Mouse (Mus musculus): ENCODE measurements around the gene Ccdc155. TPM values are rescaled to one million over a fixed set of nuclear protein-coding genes. Genes with fewer than 3 reads are reported as not detected.
A peak's percentile ranks its signal among the peaks of the same experiment; 100 is the strongest.

The Ccdc155 gene
- polyA plus RNA-seq, 2 experiments: 0.08 TPM; not detected in 1

- Histone ChIP-seq H3K27me3 (ENCODE audit: control insufficient read depth, insufficient read depth, low read length) (no peaks in the 10 kb centered on the region), H3K4me2 (ENCODE audit: low read depth) (no peak overlapping the region), H3K4me3 (ENCODE audit: insufficient read depth in 1 of 2, low read depth in 2 of 2, low read length in 2 of 2) (no peak overlapping the region), H3K4me1 (replicated peaks; ENCODE audit: control insufficient read depth in 2 of 2, insufficient read depth in 2 of 2, low read length in 1 of 2) (peaks cover 0 to 7% of the 10 kb centered on the region in 2 experiments; a peak in 1 of 4 replicates), H3K27ac (no peak overlapping the region), H3K9me3 (ENCODE audit: control insufficient read depth, low read length) (no peaks in the 10 kb centered on the region), H3K36me3 (replicated peaks; ENCODE audit: control insufficient read depth, insufficient read depth, low read depth) (no peaks in the 10 kb centered on the region), H3K9ac (replicated peaks) (no peak overlapping the region)
- ATAC-seq (ENCODE audit: insufficient read depth) (no peak), DNase-seq (ENCODE audit: low read depth in 3 of 3, low spot score in 3 of 3) (no peak)
- whole genome bisulfite sequencing (ENCODE audit: insufficient replicate concordance): 48% methylated on average over 10 of the region's 10 CpGs
- TF ChIP-seq CTCF (IDR thresholded peaks at IDR 0.05; ENCODE audit: low read depth): no peak
- no peak for TF ChIP-seq EP300 (IDR thresholded peaks at IDR 0.05; ENCODE audit: low read depth)
These were observed 2.0 kb downstream of the Ccdc155 start for GRCm38 (mm10) chr7:45202654-45203053.

GRCm38 (mm10) chr7:45198961-45199360 lies 5.7 kb downstream of the Ccdc155 start:
- Histone ChIP-seq H3K4me2 (ENCODE audit: low read depth) (no peak overlapping the region), H3K36me3 (replicated peaks; ENCODE audit: control insufficient read depth, insufficient read depth, low read depth) (no peaks in the 10 kb centered on the region), H3K27ac (no peak overlapping the region), H3K9ac (replicated peaks) (no peak overlapping the region), H3K9me3 (ENCODE audit: control insufficient read depth, low read length) (no peaks in the 10 kb centered on the region), H3K27me3 (ENCODE audit: control insufficient read depth, insufficient read depth, low read length) (no peaks in the 10 kb centered on the region; the same call in 1 of the 2 replicates), H3K4me3 (ENCODE audit: insufficient read depth in 1 of 2, low read depth in 2 of 2, low read length in 2 of 2) (no peak overlapping the region), H3K4me1 (replicated peaks; ENCODE audit: control insufficient read depth in 2 of 2, insufficient read depth in 2 of 2, low read length in 1 of 2) (no peaks in the 10 kb centered on the region; a peak in 1 of 4 replicates)
- 73% methylated on average over 11 of the region's 11 CpGs for whole genome bisulfite sequencing (ENCODE audit: insufficient replicate concordance)
- DNase-seq (ENCODE audit: low read depth in 3 of 3, low spot score in 3 of 3) (no peak), ATAC-seq (ENCODE audit: insufficient read depth) (no peak)
- no peak for TF ChIP-seq EP300 (IDR thresholded peaks at IDR 0.05; ENCODE audit: low read depth)
- TF ChIP-seq CTCF (IDR thresholded peaks at IDR 0.05; ENCODE audit: low read depth): no peak

GRCm38 (mm10) chr7:45198435-45198834 lies 6.3 kb downstream of the Ccdc155 start:
- H3K4me3 ChIP-seq (ENCODE audit: insufficient read depth in 1 of 2, low read depth in 2 of 2, low read length in 2 of 2): no peak overlapping the region
- H3K36me3 ChIP-seq (replicated peaks; ENCODE audit: control insufficient read depth, insufficient read depth, low read depth): no peaks in the 10 kb centered on the region
- no peak overlapping the region for H3K9ac ChIP-seq (replicated peaks)
- H3K27ac ChIP-seq: no peak overlapping the region
- H3K4me2 ChIP-seq (ENCODE audit: low read depth): no peak overlapping the region
- DNase-seq (ENCODE audit: low read depth in 3 of 3, low spot score in 3 of 3): peak in 1 of 3 experiments; percentile 26
- TF ChIP-seq EP300 (IDR thresholded peaks at IDR 0.05; ENCODE audit: low read depth) (no peak), CTCF (IDR thresholded peaks at IDR 0.05; ENCODE audit: low read depth) (peak; percentile 80)
- 10% methylated on average over 5 of the region's 5 CpGs for WGBS (ENCODE audit: insufficient replicate concordance)
- H3K27me3 ChIP-seq (ENCODE audit: control insufficient read depth, insufficient read depth, low read length): no peaks in the 10 kb centered on the region; the same call in 1 of the 2 replicates
- no peaks in the 10 kb centered on the region for H3K9me3 ChIP-seq (ENCODE audit: control insufficient read depth, low read length)
- H3K4me1 ChIP-seq (replicated peaks; ENCODE audit: control insufficient read depth in 2 of 2, insufficient read depth in 2 of 2, low read length in 1 of 2): no peaks in the 10 kb centered on the region
- no peak for ATAC-seq (ENCODE audit: insufficient read depth)

GRCm38 (mm10) chr7:45196994-45197393 lies 7.7 kb downstream of the Ccdc155 start:
- no peak for DNase-seq (ENCODE audit: low read depth in 3 of 3, low spot score in 3 of 3)
- H3K27me3 ChIP-seq (ENCODE audit: control insufficient read depth, insufficient read depth, low read length): no peaks in the 10 kb centered on the region; the same call in 1 of the 2 replicates
- no peak overlapping the region for H3K9ac ChIP-seq (replicated peaks)
- no peak for ATAC-seq (ENCODE audit: insufficient read depth)
- no peak overlapping the region for H3K4me3 ChIP-seq (ENCODE audit: insufficient read depth in 1 of 2, low read depth in 2 of 2, low read length in 2 of 2)
- no peaks in the 10 kb centered on the region for H3K4me1 ChIP-seq (replicated peaks; ENCODE audit: control insufficient read depth in 2 of 2, insufficient read depth in 2 of 2, low read length in 1 of 2)
- 46% methylated on average over 5 of the region's 5 CpGs for WGBS (ENCODE audit: insufficient replicate concordance)
- no peak overlapping the region for H3K27ac ChIP-seq
- no peak overlapping the region for H3K4me2 ChIP-seq (ENCODE audit: low read depth)
- no peaks in the 10 kb centered on the region for H3K36me3 ChIP-seq (replicated peaks; ENCODE audit: control insufficient read depth, insufficient read depth, low read depth)
- no peaks in the 10 kb centered on the region for H3K9me3 ChIP-seq (ENCODE audit: control insufficient read depth, low read length)
- no peak for TF ChIP-seq CTCF (IDR thresholded peaks at IDR 0.05; ENCODE audit: low read depth)
- TF ChIP-seq EP300 (IDR thresholded peaks at IDR 0.05; ENCODE audit: low read depth): no peak

- ATAC-seq (ENCODE audit: insufficient read depth) (no peak), DNase-seq (ENCODE audit: low read depth in 3 of 3, low spot score in 3 of 3) (no peak)
- Histone ChIP-seq H3K9ac (replicated peaks) (no peak overlapping the region), H3K4me2 (ENCODE audit: low read depth) (no peak overlapping the region), H3K27ac (no peak overlapping the region), H3K4me1 (replicated peaks; ENCODE audit: control insufficient read depth in 2 of 2, insufficient read depth in 2 of 2, low read length in 1 of 2) (no peaks in the 10 kb centered on the region), H3K36me3 (replicated peaks; ENCODE audit: control insufficient read depth, insufficient read depth, low read depth) (no peaks in the 10 kb centered on the region), H3K9me3 (ENCODE audit: control insufficient read depth, low read length) (no peaks in the 10 kb centered on the region), H3K4me3 (ENCODE audit: insufficient read depth in 1 of 2, low read depth in 2 of 2, low read length in 2 of 2) (no peak overlapping the region), H3K27me3 (ENCODE audit: control insufficient read depth, insufficient read depth, low read length) (no peaks in the 10 kb centered on the region; the same call in 1 of the 2 replicates)
- WGBS (ENCODE audit: insufficient replicate concordance): 53% methylated on average over 4 of the region's 4 CpGs
- TF ChIP-seq EP300 (IDR thresholded peaks at IDR 0.05; ENCODE audit: low read depth) (no peak), CTCF (IDR thresholded peaks at IDR 0.05; ENCODE audit: low read depth) (no peak)
These were observed 8.5 kb downstream of the Ccdc155 start for GRCm38 (mm10) chr7:45196176-45196535.
